Mouse (Mus musculus): Measurements from ENCODE around the gene B830017H08Rik. TPM values are rescaled to one million over a fixed set of nuclear protein-coding genes. Genes with fewer than 3 reads are reported as not detected.
A peak's percentile ranks its signal among the peaks of the same experiment; 100 is the strongest.

B830017H08Rik gene
- polyA plus RNA-seq, 1 experiment = not detected

- peaks cover 38% of the 10 kb centered on the region for H3K27me3 ChIP-seq (ENCODE audit: control insufficient read depth, insufficient read depth, low read length)
- TF ChIP-seq POLR2A (IDR thresholded peaks at IDR 0.05; ENCODE audit: low read depth, low read length) (no peak), CTCF (IDR thresholded peaks at IDR 0.05; ENCODE audit: extremely low read depth, insufficient read length, insufficient replicate concordance, low read depth, low read length) (no peak)
- WGBS = 51% methylated on average over 7 of the region's 7 CpGs
- no peak overlapping the region for H3K4me3 ChIP-seq (ENCODE audit: low read depth, low read length)
- no peak overlapping the region for H3K27ac ChIP-seq (ENCODE audit: insufficient read depth, low read depth, low read length)
- H3K4me1 ChIP-seq (ENCODE audit: control insufficient read depth, insufficient read depth, insufficient read length, low read length) = peaks cover 8% of the 10 kb centered on the region
- H3K36me3 ChIP-seq (ENCODE audit: control insufficient read depth, insufficient read depth, low read length) = no peaks in the 10 kb centered on the region
Observed at GRCm38 (mm10) chr16:17809711-17810110, 23.2 kb upstream of the B830017H08Rik start.

DNA sequence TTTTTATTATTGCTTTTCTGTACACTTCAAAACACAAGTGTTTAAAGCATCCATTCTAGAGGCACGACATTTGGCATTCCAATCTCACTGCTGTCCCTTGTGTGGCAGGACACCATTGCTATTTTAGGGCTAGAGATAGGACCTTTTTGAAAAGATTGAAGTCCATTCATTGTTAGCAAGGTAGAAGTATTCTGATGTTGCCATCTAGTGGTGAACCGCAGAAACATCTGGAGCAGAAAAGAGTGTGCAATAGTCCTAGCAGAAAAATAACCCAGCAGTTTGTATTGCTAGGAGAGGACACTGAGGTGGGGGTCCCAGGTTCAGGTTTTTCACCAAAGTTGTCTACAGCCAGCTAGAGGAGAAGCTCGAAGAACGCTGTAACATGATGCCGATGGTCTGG, 20.8 kb upstream of the B830017H08Rik start:
- Histone ChIP-seq H3K4me3 (ENCODE audit: low read depth, low read length) (no peak overlapping the region), H3K36me3 (ENCODE audit: control insufficient read depth, insufficient read depth, low read length) (no peaks in the 10 kb centered on the region), H3K27ac (ENCODE audit: insufficient read depth, low read depth, low read length) (no peak overlapping the region), H3K4me1 (ENCODE audit: control insufficient read depth, insufficient read depth, insufficient read length, low read length) (peaks cover 6% of the 10 kb centered on the region), H3K27me3 (ENCODE audit: control insufficient read depth, insufficient read depth, low read length) (peaks cover 21% of the 10 kb centered on the region)
- TF ChIP-seq POLR2A (IDR thresholded peaks at IDR 0.05; ENCODE audit: low read depth, low read length) (no peak), CTCF (IDR thresholded peaks at IDR 0.05; ENCODE audit: extremely low read depth, insufficient read length, insufficient replicate concordance, low read depth, low read length) (no peak)
- WGBS = 4% methylated on average over 5 of the region's 5 CpGs

DNA sequence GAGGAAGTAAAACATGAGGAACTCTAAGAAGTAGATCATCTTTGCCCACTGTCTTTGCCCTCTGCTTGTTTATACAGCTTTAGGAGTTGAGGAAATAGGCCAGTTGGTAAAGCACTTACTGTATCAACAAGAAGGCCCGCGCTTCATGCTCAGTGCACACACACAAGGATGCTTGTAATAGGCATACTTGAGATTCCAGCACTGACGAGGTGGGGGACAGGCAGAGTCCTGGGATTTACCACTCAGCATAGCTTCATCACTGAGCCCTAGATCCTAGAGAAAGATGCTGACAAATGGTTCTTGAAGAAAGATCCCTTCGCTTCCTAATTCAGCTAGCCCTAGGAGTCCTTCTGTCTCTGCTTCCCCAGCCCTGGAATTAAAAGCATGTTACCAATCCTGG, 19.7 kb upstream of the B830017H08Rik start:
- Histone ChIP-seq H3K4me3 (ENCODE audit: low read depth, low read length) (no peak overlapping the region), H3K36me3 (ENCODE audit: control insufficient read depth, insufficient read depth, low read length) (no peaks in the 10 kb centered on the region), H3K4me1 (ENCODE audit: control insufficient read depth, insufficient read depth, insufficient read length, low read length) (peaks cover 4% of the 10 kb centered on the region), H3K27me3 (ENCODE audit: control insufficient read depth, insufficient read depth, low read length) (peaks cover 10% of the 10 kb centered on the region), H3K27ac (ENCODE audit: insufficient read depth, low read depth, low read length) (no peak overlapping the region)
- WGBS = 63% methylated on average over 4 of the region's 4 CpGs
- TF ChIP-seq CTCF (IDR thresholded peaks at IDR 0.05; ENCODE audit: extremely low read depth, insufficient read length, insufficient replicate concordance, low read depth, low read length) = no peak
- no peak for TF ChIP-seq POLR2A (IDR thresholded peaks at IDR 0.05; ENCODE audit: low read depth, low read length)

DNA sequence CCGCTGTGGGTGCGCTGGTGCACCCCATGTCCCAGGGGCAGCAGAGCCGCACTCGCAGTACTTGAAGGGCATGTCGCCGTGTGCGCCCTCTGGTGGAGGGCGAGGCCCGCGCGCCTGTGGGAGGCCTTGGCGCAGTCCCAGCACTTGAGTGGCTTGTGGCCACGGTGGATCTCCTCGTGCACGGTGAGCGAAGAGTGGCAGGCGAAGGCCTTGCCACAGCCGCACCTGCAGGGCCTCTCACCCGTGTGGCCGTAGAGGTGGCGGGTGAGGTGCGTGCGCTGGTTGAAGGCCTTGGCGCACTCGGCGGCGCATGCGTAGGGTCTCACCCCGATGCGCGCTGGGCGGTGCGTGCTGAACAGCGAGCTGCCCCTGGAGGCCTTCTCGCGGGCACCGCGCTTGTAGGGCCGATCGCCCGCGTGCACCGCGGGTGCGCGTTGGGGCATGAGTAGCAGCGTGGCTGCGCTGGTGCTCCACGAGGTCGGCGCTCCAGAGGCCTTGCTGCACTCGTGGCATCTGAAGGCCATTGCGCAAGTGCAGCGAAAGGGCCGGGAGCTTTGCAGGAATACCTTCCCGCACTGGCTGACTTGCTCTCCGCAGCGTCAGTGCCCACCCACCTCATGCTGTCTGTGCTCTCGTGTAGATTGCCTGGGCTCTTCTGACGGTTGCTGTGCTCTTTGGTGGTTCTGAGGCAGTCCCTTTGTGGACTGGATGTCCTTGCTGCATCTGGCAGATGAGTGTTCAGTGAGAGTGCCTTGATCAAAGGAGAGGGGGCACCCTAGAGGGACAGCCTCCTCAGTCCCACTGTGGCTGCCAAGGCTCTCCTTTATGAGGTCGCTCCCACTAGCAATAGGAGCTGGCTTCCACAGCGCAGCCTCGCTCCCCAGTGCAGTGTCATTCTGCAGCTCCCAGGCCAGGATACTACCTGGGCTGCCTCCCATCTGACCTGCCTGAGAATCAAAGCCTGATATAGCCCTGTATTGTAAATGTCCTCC, 17.2 kb upstream of the B830017H08Rik start:
- Histone ChIP-seq H3K36me3 (ENCODE audit: control insufficient read depth, insufficient read depth, low read length) (no peaks in the 10 kb centered on the region), H3K27me3 (ENCODE audit: control insufficient read depth, insufficient read depth, low read length) (0 out of 2 replicates have a peak, but pooled peaks cover 4% of the 10 kb centered on the region), H3K4me1 (ENCODE audit: control insufficient read depth, insufficient read depth, insufficient read length, low read length) (peaks cover 4% of the 10 kb centered on the region), H3K27ac (ENCODE audit: insufficient read depth, low read depth, low read length) (no peak overlapping the region), H3K4me3 (ENCODE audit: low read depth, low read length) (peak overlapping the region; percentile 51)
- WGBS = 4% methylated on average over 63 of the region's 63 CpGs
- TF ChIP-seq POLR2A (IDR thresholded peaks at IDR 0.05; ENCODE audit: low read depth, low read length) = no peak
- peak; percentile 90 for TF ChIP-seq CTCF (IDR thresholded peaks at IDR 0.05; ENCODE audit: extremely low read depth, insufficient read length, insufficient replicate concordance, low read depth, low read length)

GRCm38 (mm10) chr16:17816528-17816927, 16.4 kb upstream of the B830017H08Rik start:
- WGBS = 90% methylated on average over 8 of the region's 8 CpGs
- Histone ChIP-seq H3K27me3 (ENCODE audit: control insufficient read depth, insufficient read depth, low read length) (0 out of 2 replicates have a peak, but pooled peaks cover 4% of the 10 kb centered on the region), H3K36me3 (ENCODE audit: control insufficient read depth, insufficient read depth, low read length) (no peaks in the 10 kb centered on the region), H3K4me1 (ENCODE audit: control insufficient read depth, insufficient read depth, insufficient read length, low read length) (peaks cover 4% of the 10 kb centered on the region), H3K4me3 (ENCODE audit: low read depth, low read length) (no peak overlapping the region), H3K27ac (ENCODE audit: insufficient read depth, low read depth, low read length) (no peak overlapping the region)
- TF ChIP-seq CTCF (IDR thresholded peaks at IDR 0.05; ENCODE audit: extremely low read depth, insufficient read length, insufficient replicate concordance, low read depth, low read length) = no peak
- TF ChIP-seq POLR2A (IDR thresholded peaks at IDR 0.05; ENCODE audit: low read depth, low read length) = no peak

GRCm38 (mm10) chr16:17826500-17826899, 6.4 kb upstream of the B830017H08Rik start:
- H3K4me1 ChIP-seq (ENCODE audit: control insufficient read depth, insufficient read depth, insufficient read length, low read length) = no peaks in the 10 kb centered on the region
- no peak overlapping the region for H3K27ac ChIP-seq (ENCODE audit: insufficient read depth, low read depth, low read length)
- no peak overlapping the region for H3K4me3 ChIP-seq (ENCODE audit: low read depth, low read length)
- H3K36me3 ChIP-seq (ENCODE audit: control insufficient read depth, insufficient read depth, low read length) = no peaks in the 10 kb centered on the region
- TF ChIP-seq POLR2A (IDR thresholded peaks at IDR 0.05; ENCODE audit: low read depth, low read length) = no peak
- TF ChIP-seq CTCF (IDR thresholded peaks at IDR 0.05; ENCODE audit: extremely low read depth, insufficient read length, insufficient replicate concordance, low read depth, low read length) = no peak
- peaks cover under 1% of the 10 kb centered on the region; the same call in 1 of the 2 replicates for H3K27me3 ChIP-seq (ENCODE audit: control insufficient read depth, insufficient read depth, low read length)
- WGBS = 78% methylated on average over 2 of the region's 2 CpGs

- WGBS = 85% methylated on average over 2 of the region's 2 CpGs
- H3K36me3 ChIP-seq (ENCODE audit: control insufficient read depth, insufficient read depth, low read length) = no peaks in the 10 kb centered on the region
- peaks cover 17% of the 10 kb centered on the region for H3K27me3 ChIP-seq (ENCODE audit: control insufficient read depth, insufficient read depth, low read length)
- TF ChIP-seq CTCF (IDR thresholded peaks at IDR 0.05; ENCODE audit: extremely low read depth, insufficient read length, insufficient replicate concordance, low read depth, low read length) (no peak), POLR2A (IDR thresholded peaks at IDR 0.05; ENCODE audit: low read depth, low read length) (no peak)
- no peaks in the 10 kb centered on the region for H3K4me1 ChIP-seq (ENCODE audit: control insufficient read depth, insufficient read depth, insufficient read length, low read length)
- no peak overlapping the region for H3K27ac ChIP-seq (ENCODE audit: insufficient read depth, low read depth, low read length)
- no peak overlapping the region for H3K4me3 ChIP-seq (ENCODE audit: low read depth, low read length)
Observed at GRCm38 (mm10) chr16:17828229-17828628, 4.7 kb upstream of the B830017H08Rik start.
